Mouse (Mus musculus): ENCODE results near the gene Fam124a.

DNA sequence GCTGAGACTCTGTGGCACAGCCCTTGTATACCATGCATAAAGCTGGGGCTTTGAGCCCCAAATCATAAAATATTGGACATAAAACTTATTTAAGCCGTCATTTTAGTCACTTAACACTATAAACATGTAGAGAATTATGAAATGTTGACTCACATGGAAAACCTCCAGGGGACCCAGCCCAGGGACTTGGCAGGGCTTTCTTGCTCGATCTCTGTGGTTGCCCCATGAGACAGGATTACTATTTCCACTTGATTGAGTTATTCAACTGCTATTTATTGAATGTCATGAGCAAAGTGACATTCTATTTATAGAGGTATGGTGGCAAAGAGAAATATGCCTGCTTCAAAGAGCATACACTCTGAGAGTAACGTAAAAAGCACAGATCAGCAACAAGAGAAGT, 46.2 kb upstream of the Fam124a start:
- TF ChIP-seq CEBPB (IDR thresholded peaks at IDR 0.05; ENCODE audit: low read depth): no peak
- TF ChIP-seq CTCF (IDR thresholded peaks at IDR 0.05; ENCODE audit: control insufficient read depth, insufficient read depth, insufficient read length): no peak
- TF ChIP-seq USF1 (IDR thresholded peaks at IDR 0.05; ENCODE audit: low read depth): no peak

Data from C2C12 (cell line).